Mouse (Mus musculus) G1E (cell line): ENCODE measurements around the gene Khsrp.

Source experiments
- CTCF ChIP-seq: IDR thresholded peaks from 2 replicates; pipeline ENCODE4 v1.5.1; 2012; ENCODE audit warnings: low read depth, low read length, inconsistent platforms, mixed read lengths
- GATA1 ChIP-seq: IDR thresholded peaks from 2 replicates; pipeline ENCODE4 v1.6.1; 2012; ENCODE audit warnings: borderline replicate concordance, low read length, inconsistent platforms, mixed read lengths
- POLR2AphosphoS5 ChIP-seq: IDR thresholded peaks from 2 replicates; pipeline ENCODE4 v1.6.1; 2012; ENCODE audit warnings: low read depth, low read length, inconsistent platforms; ENCODE audit not compliant: insufficient replicate concordance

- TF ChIP-seq CTCF (no peak), POLR2AphosphoS5 (peak; percentile 99), GATA1 (no peak)
Measured at GRCm38 (mm10) chr17:57011236-57012141, 19.8 kb downstream of the Khsrp start, which contains the start of the genes Gtf2f1 and Gm17949.
